In genomic region chr5:136500307-136500871, GRCm38 (mm10) we compare ENCODE assay signal across 10 mouse cellular contexts.
DNase-seq lines count a peak whose midpoint lies in the region; ATAC-seq and TF ChIP-seq lines count a peak whose summit lies in the region.
"Had no signal": no experiment of that assay in that cellular context is flagged by ENCODE, and none has a peak within 500 bp of the region (broad histone marks: within the 10 kb centered on the region; RNA-seq: fewer than 3 reads in every experiment).

No protein-coding gene starts in this region.

- whole genome bisulfite sequencing in intestine, embryonic 14.5 days: 32% methylated on average over 6 of the region's 6 CpGs
- 52% methylated on average over 6 of the region's 6 CpGs for WGBS in intestine, postnatal 0 days
- WGBS in heart, embryonic 10.5 days: 23% methylated on average over 6 of the region's 6 CpGs

- DNase-seq in intestine, embryonic 14.5 days (ENCODE audit: low spot score): no peak
- DNase-seq in 3134 (ENCODE audit: extremely low read depth, insufficient read length, low spot score) (peak; percentile 70), MN1 (ENCODE audit: low spot score) (peak; percentile 55), adipocyte (ENCODE audit: low spot score) (no peak)
- no peak for DNase-seq in heart, embryonic 10.5 days (ENCODE audit: low spot score)
- DNase-seq in embryo, embryonic 10 days (ENCODE audit: low spot score): no peak
- DNase-seq: right cerebral cortex, postnatal 4 days had no signal

- H3K9me3 ChIP-seq in intestine, embryonic 14.5 days (ENCODE audit: control insufficient read depth, low read length): no peaks in the 10 kb centered on the region
- no peaks in the 10 kb centered on the region for H3K9me3 ChIP-seq in intestine, postnatal 0 days (ENCODE audit: control insufficient read depth)
- no peaks in the 10 kb centered on the region for H3K9me3 ChIP-seq in heart, embryonic 10.5 days
- H3K9me3 ChIP-seq: liver, embryonic 15.5 days had no signal

- no peak overlapping the region for H3K4me2 ChIP-seq in intestine, embryonic 14.5 days (ENCODE audit: low read length)
- H3K4me2 ChIP-seq in intestine, postnatal 0 days (replicated peaks; ENCODE audit: low read depth): no peak overlapping the region
- H3K4me2 ChIP-seq: liver, embryonic 15.5 days had no signal

- no peak overlapping the region for H3K4me3 ChIP-seq in intestine, embryonic 14.5 days (ENCODE audit: low read depth, low read length)
- H3K4me3 ChIP-seq in intestine, postnatal 0 days (ENCODE audit: low read depth, low read length): no peak overlapping the region
- no peak overlapping the region; the same call in 1 of the 2 replicates for H3K4me3 ChIP-seq in heart, embryonic 10.5 days
- H3K4me3 ChIP-seq: liver, embryonic 15.5 days had no signal

- no peak for TF ChIP-seq CTCF in intestine, postnatal 0 days (IDR thresholded peaks at IDR 0.05; ENCODE audit: low read depth)

- H3K4me1 ChIP-seq in intestine, embryonic 14.5 days (replicated peaks; ENCODE audit: control insufficient read depth, insufficient read depth, low read length): peaks cover 34% of the 10 kb centered on the region
- H3K4me1 ChIP-seq in intestine, postnatal 0 days (replicated peaks; ENCODE audit: control insufficient read depth, insufficient read depth, low read length): no peaks in the 10 kb centered on the region
- H3K4me1 ChIP-seq in heart, embryonic 10.5 days: peaks cover 83% of the 10 kb centered on the region

- no peak for ATAC-seq in intestine, embryonic 14.5 days (replicated peaks; ENCODE audit: low FRiP score, low TSS enrichment, low read depth)
- ATAC-seq in intestine, postnatal 0 days: no peak
- no peak for ATAC-seq in erythroid progenitor cell, adult 5-6 weeks (replicated peaks; ENCODE audit: low FRiP score, poor library complexity, severe bottlenecking)

- peak overlapping the region; percentile 27; the same call in 1 of the 2 replicates for H3K27ac ChIP-seq in intestine, embryonic 14.5 days (ENCODE audit: low read depth)
- H3K27ac ChIP-seq in intestine, postnatal 0 days (ENCODE audit: low read depth, low read length): no peak overlapping the region
- peak overlapping the region; percentile 31 for H3K27ac ChIP-seq in heart, embryonic 10.5 days
- H3K27ac ChIP-seq: liver, embryonic 15.5 days had no signal

- no peak overlapping the region for H3K9ac ChIP-seq in intestine, embryonic 14.5 days (ENCODE audit: low read length)
- no peak overlapping the region for H3K9ac ChIP-seq in intestine, postnatal 0 days (ENCODE audit: low read depth, low read length)
- H3K9ac ChIP-seq: liver, embryonic 15.5 days had no signal

- no peaks in the 10 kb centered on the region for H3K36me3 ChIP-seq in intestine, embryonic 14.5 days (ENCODE audit: control insufficient read depth, insufficient read depth, low read length)
- no peaks in the 10 kb centered on the region for H3K36me3 ChIP-seq in intestine, postnatal 0 days (ENCODE audit: control insufficient read depth, insufficient read depth)
- no peaks in the 10 kb centered on the region for H3K36me3 ChIP-seq in heart, embryonic 10.5 days
- H3K36me3 ChIP-seq: liver, embryonic 15.5 days had no signal

- H3K27me3 ChIP-seq in intestine, embryonic 14.5 days (replicated peaks; ENCODE audit: control insufficient read depth, insufficient read depth, low read length): no peaks in the 10 kb centered on the region
- H3K27me3 ChIP-seq in intestine, postnatal 0 days (replicated peaks; ENCODE audit: control insufficient read depth, insufficient read depth, low read length): no peaks in the 10 kb centered on the region
- no peaks in the 10 kb centered on the region for H3K27me3 ChIP-seq in heart, embryonic 10.5 days (ENCODE audit: insufficient read depth, poor library complexity, severe bottlenecking)
- H3K27me3 ChIP-seq: liver, embryonic 15.5 days had no signal

Comparison
In these comparisons a context has a peak if more than half of its experiments do, and no peak if none do; other contexts are left out.
1. DNase-seq: peak in 3134 (single experiment) and MN1 (single experiment); none in intestine, embryonic 14.5 days (single experiment), heart, embryonic 10.5 days (single experiment), embryo, embryonic 10 days (single experiment) and adipocyte (single experiment).